Mouse (Mus musculus) large intestine, adult 2 months (tissue): ENCODE results near the gene Phf23. TPM values are rescaled to one million over a fixed set of nuclear protein-coding genes. Genes with fewer than 3 reads are reported as not detected.

Source experiments
- DNase-seq: peaks from one replicate; pipeline ENCODE4 v3.0.0-alpha.2; 2012; ENCODE audit warnings: low read depth, low spot score
- WGBS: fragments of 180-500 bp; shearing (Covaris S2); methylation state at CpG from one replicate; pipeline ENCODE4 v1.1.7; 2018; 5-methylcytosine and 5-hydroxymethylcytosine counted together
- polyA plus RNA-seq: library from polyadenylated mRNA; depleted of rRNA; stranded (reverse); fragments of >200 nt; gene quantifications from 2 replicates; pipeline ENCODE4 v1.2.3, GENCODE M21; 2012; rRNA removed

Phf23 gene
- polyA plus RNA-seq, 1 experiment: 17.3 TPM

DNA sequence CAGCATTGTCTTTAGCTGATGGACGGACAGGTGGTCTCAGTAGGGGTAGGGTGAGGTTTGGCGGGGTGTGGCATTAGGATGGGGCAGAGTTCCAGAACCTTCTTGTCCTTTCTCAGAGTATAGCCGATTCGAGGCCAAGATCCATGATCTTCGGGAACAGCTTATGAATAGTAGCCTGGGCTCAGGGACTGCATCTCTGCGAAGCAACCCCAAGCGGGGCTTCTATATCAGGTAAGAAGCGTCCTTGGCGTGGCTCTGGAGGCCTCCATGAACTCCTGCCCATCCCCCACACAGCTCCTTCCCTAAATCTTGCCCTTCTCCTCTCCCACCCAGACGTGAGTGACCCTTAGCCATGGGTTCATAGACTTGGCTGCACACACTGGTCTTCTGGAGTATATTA, 44.1 kb downstream of the Phf23 start:
- 92% methylated on average over 10 of the region's 10 CpGs for WGBS
- DNase-seq: no peak

DNA sequence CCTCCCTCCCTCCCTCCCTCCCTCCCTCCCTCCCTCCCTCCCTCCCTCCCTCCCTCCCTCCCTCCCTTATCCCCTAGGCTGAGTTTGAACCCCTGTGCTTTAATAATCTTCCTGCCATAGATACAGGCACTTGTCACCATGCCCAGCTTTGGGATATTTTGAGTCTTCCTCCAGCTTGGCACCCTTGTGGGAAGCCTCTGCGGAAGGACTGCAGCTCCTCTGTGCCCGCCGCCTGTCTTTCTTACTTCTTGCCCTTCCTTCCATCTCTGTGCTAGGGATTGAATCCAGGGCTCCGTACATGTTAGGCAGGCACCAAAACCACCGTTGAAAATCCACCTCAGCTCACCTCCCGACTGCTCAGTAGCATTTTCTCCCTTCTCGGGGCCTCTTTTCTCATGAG, 44.6 kb downstream of the Phf23 start:
- no peak for DNase-seq
- WGBS: 88% methylated on average over 7 of the region's 7 CpGs

DNA sequence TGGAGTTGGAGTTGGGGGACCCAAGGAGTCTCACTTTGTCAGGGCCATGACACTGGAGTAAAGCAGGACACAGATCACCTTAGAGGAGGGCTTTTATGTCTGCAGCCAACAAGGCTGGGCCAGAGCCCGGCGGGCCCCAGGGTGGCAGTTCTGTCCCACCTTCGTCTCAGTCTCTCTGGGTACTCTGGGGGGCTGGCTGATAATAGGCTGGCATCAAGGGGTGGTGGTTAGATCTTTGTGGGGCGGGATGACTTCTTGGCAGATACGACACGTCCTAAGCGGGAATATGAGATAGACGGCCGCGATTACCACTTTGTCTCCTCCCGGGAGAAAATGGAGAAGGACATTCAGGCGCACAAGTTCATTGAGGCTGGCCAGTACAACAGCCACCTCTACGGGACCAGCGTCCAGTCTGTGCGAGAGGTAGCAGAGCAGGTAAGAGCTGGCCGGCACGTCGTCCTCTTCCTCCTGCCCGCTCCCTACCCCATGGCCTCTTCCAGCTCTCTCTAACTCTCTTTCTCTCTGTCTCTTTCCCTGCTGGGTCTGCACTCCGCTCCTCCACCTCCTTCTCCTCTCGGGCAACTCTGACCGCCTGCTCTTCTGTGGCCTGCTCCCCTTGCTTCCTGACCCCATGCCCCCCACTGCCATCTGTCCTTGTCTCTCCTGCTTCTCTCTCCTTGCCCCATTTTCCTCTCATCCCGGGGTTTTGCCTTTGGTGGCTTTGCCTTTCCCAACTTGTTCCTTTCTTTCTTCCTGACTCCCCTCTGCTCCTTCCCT, 46.9 kb downstream of the Phf23 start:
- 85% methylated on average over 23 of the region's 23 CpGs for WGBS
- DNase-seq: no peak

DNA sequence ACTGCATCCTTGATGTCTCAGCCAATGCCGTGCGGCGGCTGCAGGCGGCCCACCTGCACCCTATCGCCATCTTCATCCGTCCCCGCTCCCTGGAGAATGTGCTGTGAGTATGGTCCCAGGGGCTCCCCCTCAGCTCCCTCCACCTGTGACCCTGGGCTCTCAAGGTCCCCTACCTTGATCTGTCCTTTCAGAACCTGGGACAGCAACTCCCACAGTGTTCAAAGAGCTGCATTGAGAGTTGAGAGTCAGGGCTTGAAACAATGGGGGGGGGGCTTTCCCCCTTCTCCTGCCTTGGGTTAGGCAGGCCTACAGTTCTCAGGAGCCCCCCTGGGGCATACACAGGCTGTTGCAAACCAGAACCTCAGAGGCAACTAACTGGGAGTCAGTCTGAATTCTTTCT, 48.1 kb downstream of the Phf23 start:
- no peak for DNase-seq
- WGBS: 90% methylated on average over 7 of the region's 7 CpGs

DNA sequence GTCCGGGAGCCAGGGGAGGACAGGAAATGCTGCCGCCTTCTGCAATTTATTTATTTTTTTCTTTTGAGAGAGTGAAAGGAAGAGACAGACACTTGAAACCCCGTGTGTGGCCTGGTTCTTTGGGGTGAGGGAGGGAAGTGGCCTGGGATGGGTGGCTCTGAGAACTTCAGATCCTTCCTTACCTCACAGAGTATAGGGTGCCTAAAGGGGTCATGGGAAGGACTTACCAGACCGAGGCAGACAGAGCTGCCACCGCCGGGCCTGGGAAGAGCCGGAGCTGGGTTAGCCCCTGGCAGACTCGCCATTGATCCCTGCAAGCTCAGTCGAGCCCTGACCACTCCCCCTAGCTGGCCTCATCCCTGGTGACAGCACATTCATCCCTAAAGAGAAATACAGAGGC, 49.9 kb downstream of the Phf23 start:
- no peak for DNase-seq
- WGBS: 52% methylated on average over 9 of the region's 9 CpGs

DNA sequence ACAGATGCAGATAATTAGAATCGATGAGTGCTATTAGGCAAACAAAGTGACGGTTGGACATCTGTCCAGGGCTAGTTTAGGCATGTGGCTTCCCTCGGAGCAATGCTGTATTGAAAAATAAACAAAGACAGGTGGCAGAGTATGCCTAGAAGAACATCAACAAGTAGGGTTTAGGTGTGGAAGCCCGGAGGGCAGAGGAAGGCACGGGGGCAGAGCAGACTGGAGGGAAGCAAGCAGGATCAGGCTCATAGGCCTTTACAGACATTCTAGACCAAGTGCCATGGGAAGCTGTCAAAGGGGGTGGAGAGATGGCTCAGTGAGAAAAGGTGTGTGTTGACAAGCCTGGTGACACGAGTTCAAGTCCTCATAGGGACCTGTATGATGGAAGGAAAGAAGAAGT, 53.8 kb downstream of the Phf23 start:
- no peak for DNase-seq
- 43% methylated on average over 6 of the region's 6 CpGs for WGBS

Other genes starting within 250 kb of the Phf23 start
- gene Polr2a, start 237.1 kb upstream of the Phf23 start, polyA plus RNA-seq: 17.5 and 33.3 TPM in 2 replicates
- gene Slc35g3, start 233.8 kb upstream of the Phf23 start, polyA plus RNA-seq: 0.07 TPM in 1 of 2 replicates, not detected in the other
- gene Zbtb4, start 229.9 kb upstream of the Phf23 start, polyA plus RNA-seq: 7.5 and 10.7 TPM in 2 replicates
- gene Chrnb1, start 199.8 kb upstream of the Phf23 start, polyA plus RNA-seq: 7.3 and 10.3 TPM in 2 replicates
- 2.8 and 4.4 TPM in 2 replicates for gene Fgf11, start 193.9 kb upstream of the Phf23 start, polyA plus RNA-seq
- gene Tmem102, start 190.2 kb upstream of the Phf23 start, polyA plus RNA-seq: 38.7 and 39.1 TPM in 2 replicates
- not detected in 2 replicates for gene Gm39566, start 180.5 kb upstream of the Phf23 start, polyA plus RNA-seq
- not detected in 2 replicates for gene Spem2, start 177.3 kb upstream of the Phf23 start, polyA plus RNA-seq
- gene Spem1, start 173.6 kb upstream of the Phf23 start, polyA plus RNA-seq: 0.12 TPM in 1 of 2 replicates, not detected in the other
- 5.1 and 7.0 TPM in 2 replicates for gene Nlgn2, start 158.0 kb upstream of the Phf23 start, polyA plus RNA-seq
- gene Tmem256, start 157.3 kb upstream of the Phf23 start, polyA plus RNA-seq: 194 and 208 TPM in 2 replicates
- gene Plscr3, start 149.4 kb upstream of the Phf23 start, polyA plus RNA-seq: 31.6 and 36.1 TPM in 2 replicates
- gene Tnk1, start 137.0 kb upstream of the Phf23 start, polyA plus RNA-seq: 28.8 and 34.4 TPM in 2 replicates
- not detected in 2 replicates for gene Tmem95, start 117.8 kb upstream of the Phf23 start, polyA plus RNA-seq
- 1.8 and 3.0 TPM in 2 replicates for gene Kctd11, start 114.4 kb upstream of the Phf23 start, polyA plus RNA-seq
- gene Acap1, start 100.2 kb upstream of the Phf23 start, polyA plus RNA-seq: 16.1 and 16.4 TPM in 2 replicates
- 3.0 and 3.8 TPM in 2 replicates for gene 2810408A11Rik, start 94.8 kb upstream of the Phf23 start, polyA plus RNA-seq
- gene Neurl4, start 94.7 kb upstream of the Phf23 start, polyA plus RNA-seq: 24.4 and 36.7 TPM in 2 replicates
- gene Gps2, start 81.9 kb upstream of the Phf23 start, polyA plus RNA-seq: 69.2 and 79.9 TPM in 2 replicates
- 619 and 694 TPM in 2 replicates for gene Eif5a, start 73.8 kb upstream of the Phf23 start, polyA plus RNA-seq
- 14.7 and 16.5 TPM in 2 replicates for gene Ybx2, start 60.0 kb upstream of the Phf23 start, polyA plus RNA-seq
- gene Slc2a4, start 47.6 kb upstream of the Phf23 start, polyA plus RNA-seq: 27.4 and 27.5 TPM in 2 replicates
- 1,377 and 1,643 TPM in 2 replicates for gene Cldn7, start 31.0 kb upstream of the Phf23 start, polyA plus RNA-seq
- gene Ctdnep1, start 14.6 kb upstream of the Phf23 start, polyA plus RNA-seq: 134 and 154 TPM in 2 replicates
- gene Elp5, start 13.3 kb upstream of the Phf23 start, polyA plus RNA-seq: 70.5 and 78.1 TPM in 2 replicates
- gene Gabarap, start 4.6 kb upstream of the Phf23 start, polyA plus RNA-seq: 527 and 719 TPM in 2 replicates
- gene Dvl2, start 4.8 kb downstream of the Phf23 start, polyA plus RNA-seq: 5.5 and 5.8 TPM in 2 replicates
- gene Acadvl, start 19.6 kb downstream of the Phf23 start, polyA plus RNA-seq: 92.8 and 125 TPM in 2 replicates
- 5.1 and 5.9 TPM in 2 replicates for gene Dlg4, start 21.2 kb downstream of the Phf23 start, polyA plus RNA-seq
- not detected in 2 replicates for gene Asgr1, start 58.3 kb downstream of the Phf23 start, polyA plus RNA-seq
- gene Asgr2, start 96.9 kb downstream of the Phf23 start, polyA plus RNA-seq: 0.25 and 0.32 TPM in 2 replicates
- gene Mgl2, start 134.6 kb downstream of the Phf23 start, polyA plus RNA-seq: 3.5 and 5.2 TPM in 2 replicates
- 1.4 and 2.9 TPM in 2 replicates for gene Clec10a, start 160.4 kb downstream of the Phf23 start, polyA plus RNA-seq
- gene Slc16a11, start 217.0 kb downstream of the Phf23 start, polyA plus RNA-seq: 4.5 and 5.3 TPM in 2 replicates
- gene Slc16a13, start 225.3 kb downstream of the Phf23 start, polyA plus RNA-seq: 3.8 and 5.3 TPM in 2 replicates
- 1.2 and 1.5 TPM in 2 replicates for gene Bcl6b, start 234.0 kb downstream of the Phf23 start, polyA plus RNA-seq
- gene 0610010K14Rik, start 242.1 kb downstream of the Phf23 start, polyA plus RNA-seq: 53.9 and 65.7 TPM in 2 replicates
- gene Gm21988, start 244.1 kb downstream of the Phf23 start, polyA plus RNA-seq: 6.0 and 6.1 TPM in 2 replicates
- 163 and 175 TPM in 2 replicates for gene Rnasek, start 244.1 kb downstream of the Phf23 start, polyA plus RNA-seq